Mouse (Mus musculus) kidney, postnatal 0 days (tissue): ENCODE measurements around the gene Acoxl. TPM values are rescaled to one million over a fixed set of nuclear protein-coding genes. Genes with fewer than 3 reads are reported as not detected.

Experiments used
- ATAC-seq: fragments of 200-750 bp; cut with Nextera tagmentation; replicated peaks from 2 replicates; pipeline ENCODE4 v1.8.0; 2017; ENCODE audit warnings: low read depth, moderate number of reproducible peaks, moderate TSS enrichment, moderate library complexity; ENCODE audit not compliant: low FRiP score
- DNase-seq: peaks from one replicate; pipeline ENCODE4 v3.0.0-alpha.2; 2016; ENCODE audit warnings: low spot score
- H3K27ac ChIP-seq: fragments of 300-500 bp; sonication (generic); 2 replicates; pipeline ENCODE4 v1.5.1; 2014; ENCODE audit warnings: mild to moderate bottlenecking
- H3K27me3 ChIP-seq: fragments of 300-500 bp; sonication (generic); 2 replicates; pipeline ENCODE4 v1.6.1; 2014; ENCODE audit warnings: low read length, mixed read lengths; ENCODE audit not compliant: insufficient read depth
- H3K36me3 ChIP-seq: fragments of 300-500 bp; sonication (generic); 2 replicates; pipeline ENCODE4 v1.6.1; 2014; ENCODE audit warnings: low read length, mixed read lengths; ENCODE audit not compliant: insufficient read depth
- H3K4me1 ChIP-seq: fragments of 300-500 bp; sonication (generic); replicated peaks from 2 replicates; pipeline ENCODE4 v1.6.1; 2014; ENCODE audit warnings: antibody characterized with exemption, low read length, mixed read lengths; ENCODE audit not compliant: insufficient read depth
- H3K4me2 ChIP-seq: fragments of 300-500 bp; sonication (generic); 2 replicates; pipeline ENCODE4 v1.6.1; 2014; ENCODE audit warnings: mild to moderate bottlenecking, low read length, moderate library complexity, mixed read lengths
- H3K4me3 ChIP-seq: fragments of 300-500 bp; sonication (generic); replicated peaks from 2 replicates; pipeline ENCODE4 v1.5.1; 2014; ENCODE audit warnings: low read depth, low read length
- H3K9ac ChIP-seq: fragments of 300-500 bp; sonication (generic); 2 replicates; pipeline ENCODE4 v1.6.1; 2014; ENCODE audit warnings: low read depth, low read length
- H3K9me3 ChIP-seq: fragments of 300-500 bp; sonication (generic); replicated peaks from 2 replicates; pipeline ENCODE4 v1.6.1; 2016; ENCODE audit warnings: low read length, inconsistent platforms, mixed read lengths
- CTCF ChIP-seq: IDR thresholded peaks from 2 replicates; pipeline ENCODE4 v1.5.1; 2016; ENCODE audit warnings: antibody characterized with exemption, low read depth, mild to moderate bottlenecking, moderate library complexity
- WGBS: fragments of 180-500 bp; shearing (Covaris S2); extraction: QIAGEN DNeasy Blood & Tissue Kit; methylation state at CpG from one replicate; pipeline ENCODE4 v1.1.7; 2014; 5-methylcytosine and 5-hydroxymethylcytosine counted together
- polyA plus RNA-seq: library from polyadenylated mRNA; unstranded; fragments of >200 nt; fragmentation: Nextera tagmentation; extraction: Ambion mirVana; gene quantifications from 2 replicates; pipeline ENCODE4 v1.2.1, GENCODE M21; 2015

Gene Acoxl
- polyA plus RNA-seq, 1 experiment from 2014 or later: 0.61 TPM

GRCm38 (mm10) chr2:127832103-127832832, 6.4 kb upstream of the Acoxl start:
- Histone ChIP-seq H3K27ac (no peak overlapping the region), H3K27me3 (no peaks in the 10 kb centered on the region), H3K9me3 (no peaks in the 10 kb centered on the region), H3K36me3 (no peaks in the 10 kb centered on the region), H3K4me2 (peak overlapping the region; percentile 88), H3K4me1 (no peaks in the 10 kb centered on the region), H3K9ac (no peak overlapping the region), H3K4me3 (peak overlapping the region; percentile 78)
- no peak for DNase-seq
- peak; percentile 40; the same call in 1 of the 2 replicates for ATAC-seq
- no peak for TF ChIP-seq CTCF
- WGBS: 35% methylated on average over 11 of the region's 11 CpGs

GRCm38 (mm10) chr2:127832833-127833190, 5.9 kb upstream of the Acoxl start:
- peak; percentile 74 for TF ChIP-seq CTCF

GRCm38 (mm10) chr2:127839425-127839824, 749 bp downstream of the Acoxl start:
- Histone ChIP-seq H3K9ac (no peak overlapping the region), H3K4me1 (no peaks in the 10 kb centered on the region), H3K36me3 (no peaks in the 10 kb centered on the region), H3K4me3 (no peak overlapping the region), H3K4me2 (no peak overlapping the region), H3K9me3 (no peaks in the 10 kb centered on the region), H3K27me3 (peaks cover 9% of the 10 kb centered on the region; the same call in 1 of the 2 replicates), H3K27ac (no peak overlapping the region)
- ATAC-seq (no peak), DNase-seq (no peak)
- no peak for TF ChIP-seq CTCF
- WGBS: 17% methylated on average over 11 of the region's 11 CpGs

More at GRCm38 (mm10) chr2:127832833-127833190, 5.9 kb upstream of the Acoxl start:
- no peaks in the 10 kb centered on the region for H3K4me1 ChIP-seq
- 13% methylated on average over 2 of the region's 2 CpGs for WGBS
- no peaks in the 10 kb centered on the region for H3K9me3 ChIP-seq
- ATAC-seq (no peak), DNase-seq (peak; percentile 76)
- no peak overlapping the region for H3K4me3 ChIP-seq
- H3K4me2 ChIP-seq: no peak overlapping the region
- H3K27me3 ChIP-seq: no peaks in the 10 kb centered on the region
- no peaks in the 10 kb centered on the region for H3K36me3 ChIP-seq
- no peak overlapping the region for H3K27ac ChIP-seq
- H3K9ac ChIP-seq: no peak overlapping the region

DNA sequence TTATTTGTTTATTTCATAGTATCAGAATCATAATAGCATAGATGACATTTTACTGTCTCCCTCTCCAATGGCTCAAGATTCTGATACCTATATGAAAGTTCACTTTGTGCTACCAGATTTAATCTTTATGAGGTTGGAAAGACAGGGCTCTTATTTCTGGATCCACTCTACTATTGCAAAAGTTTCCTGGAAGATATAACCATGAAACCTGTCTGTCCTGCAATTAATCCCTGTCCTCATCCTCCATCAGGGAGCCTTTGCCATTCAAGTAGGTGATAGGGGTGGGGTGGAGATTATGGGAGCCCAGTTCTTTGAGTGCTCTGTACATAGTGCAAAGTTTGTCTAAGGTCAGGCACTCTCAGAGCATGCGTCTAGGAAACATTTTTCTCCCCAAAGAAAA, 2.7 kb downstream of the Acoxl start:
- no peak for DNase-seq
- no peak overlapping the region for H3K4me3 ChIP-seq
- peaks cover 9% of the 10 kb centered on the region; the same call in 1 of the 2 replicates for H3K27me3 ChIP-seq
- no peak for TF ChIP-seq CTCF
- H3K9me3 ChIP-seq: no peaks in the 10 kb centered on the region
- H3K4me1 ChIP-seq: no peaks in the 10 kb centered on the region
- no peak overlapping the region for H3K27ac ChIP-seq
- WGBS: 81% methylated on average over 1 of the region's 1 CpGs
- H3K36me3 ChIP-seq: no peaks in the 10 kb centered on the region
- no peak overlapping the region for H3K4me2 ChIP-seq
- no peak for ATAC-seq
- H3K9ac ChIP-seq: no peak overlapping the region

- H3K4me2 ChIP-seq: no peak overlapping the region
- no peaks in the 10 kb centered on the region for H3K36me3 ChIP-seq
- peaks cover 9% of the 10 kb centered on the region; the same call in 1 of the 2 replicates for H3K27me3 ChIP-seq
- no peak overlapping the region for H3K27ac ChIP-seq
- 77% methylated on average over 3 of the region's 3 CpGs for WGBS
- no peak for TF ChIP-seq CTCF
- H3K4me1 ChIP-seq: no peaks in the 10 kb centered on the region
- ATAC-seq: no peak
- no peak for DNase-seq
- no peak overlapping the region for H3K4me3 ChIP-seq
- H3K9me3 ChIP-seq: no peaks in the 10 kb centered on the region
- H3K9ac ChIP-seq: no peak overlapping the region
These were observed 3.7 kb downstream of the Acoxl start for GRCm38 (mm10) chr2:127842421-127842820.

GRCm38 (mm10) chr2:127845346-127845982, 6.8 kb downstream of the Acoxl start:
- Histone ChIP-seq H3K36me3 (no peaks in the 10 kb centered on the region), H3K9me3 (no peaks in the 10 kb centered on the region), H3K4me3 (no peak overlapping the region), H3K4me1 (no peaks in the 10 kb centered on the region), H3K27me3 (no peaks in the 10 kb centered on the region), H3K9ac (no peak overlapping the region), H3K27ac (no peak overlapping the region), H3K4me2 (no peak overlapping the region)
- DNase-seq: peak; percentile 61
- ATAC-seq: no peak
- 48% methylated on average over 7 of the region's 7 CpGs for WGBS
- TF ChIP-seq CTCF: peak; percentile 63
